Mouse (Mus musculus): Measurements from ENCODE around the gene Npr1.

DNA sequence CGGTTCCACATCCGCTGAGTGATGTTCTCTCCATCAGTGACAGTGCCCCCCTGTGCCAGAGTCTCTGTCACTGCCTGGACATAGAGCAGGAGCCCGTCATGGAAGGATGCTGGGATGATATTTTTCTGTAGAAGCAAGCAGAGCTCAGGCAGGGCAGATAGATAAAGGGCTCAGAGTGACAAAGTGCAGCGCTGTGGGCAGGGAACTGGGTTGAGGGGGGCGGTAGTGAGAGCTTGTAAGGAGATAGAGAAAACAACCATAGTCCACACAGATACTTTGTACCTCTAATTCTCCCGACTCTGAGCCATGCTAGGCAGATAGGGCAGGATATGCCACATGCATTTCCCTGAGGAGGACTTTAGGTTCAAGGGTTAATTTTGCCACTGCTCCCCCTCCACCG, 3.1 kb downstream of the Npr1 start:
- no peak for TF ChIP-seq EP300 (IDR thresholded peaks at IDR 0.05; ENCODE audit: insufficient read depth, low read depth, low read length)
- no peak for TF ChIP-seq CTCF (IDR thresholded peaks at IDR 0.05; ENCODE audit: low read depth, low read length)

Measured in ES-Bruce4 (cell line).